Mouse (Mus musculus) regulatory T cell (primary cell): ENCODE results near the gene 1700013G24Rik.

Source experiments
- in situ Hi-C: fragments of 300-600 bp; cut with MboI, MseI; formaldehyde crosslinking; loops from one replicate; pipeline ENCODE4 v1.15.1; 2025; ENCODE audit warnings: high pct_unique_total_duplicates

The 1700013G24Rik gene

DNA sequence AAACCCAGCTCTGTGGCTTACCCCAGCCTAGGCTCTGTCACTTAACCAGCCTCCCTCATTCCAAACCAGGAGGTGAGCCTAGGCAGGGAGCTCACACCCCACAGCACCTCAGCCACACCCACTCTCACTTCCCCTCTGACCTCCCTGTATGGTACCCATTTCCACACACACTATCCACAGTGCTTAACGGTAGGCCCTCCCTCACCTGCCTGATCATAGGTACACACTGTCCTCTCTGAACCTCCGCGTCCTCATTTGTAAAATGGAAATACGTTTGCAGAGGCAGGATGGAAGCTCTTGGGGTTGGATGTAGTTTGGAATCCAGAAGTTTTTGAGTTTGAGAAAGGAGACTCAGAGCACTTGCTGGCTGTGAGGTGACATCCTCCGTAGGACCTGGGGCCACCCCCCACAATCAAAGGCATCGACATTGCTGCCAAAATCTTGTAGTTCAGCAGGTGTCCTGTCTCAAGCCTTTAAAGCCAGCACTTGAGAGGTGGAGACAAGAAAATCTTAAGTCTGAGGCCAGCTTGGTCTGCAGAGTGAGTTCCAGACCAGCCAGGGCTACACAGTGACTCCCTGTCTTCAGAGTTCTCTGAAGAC is 42.5 kb downstream of the 1700013G24Rik start:
- in situ Hi-C loops: no loop called here

DNA sequence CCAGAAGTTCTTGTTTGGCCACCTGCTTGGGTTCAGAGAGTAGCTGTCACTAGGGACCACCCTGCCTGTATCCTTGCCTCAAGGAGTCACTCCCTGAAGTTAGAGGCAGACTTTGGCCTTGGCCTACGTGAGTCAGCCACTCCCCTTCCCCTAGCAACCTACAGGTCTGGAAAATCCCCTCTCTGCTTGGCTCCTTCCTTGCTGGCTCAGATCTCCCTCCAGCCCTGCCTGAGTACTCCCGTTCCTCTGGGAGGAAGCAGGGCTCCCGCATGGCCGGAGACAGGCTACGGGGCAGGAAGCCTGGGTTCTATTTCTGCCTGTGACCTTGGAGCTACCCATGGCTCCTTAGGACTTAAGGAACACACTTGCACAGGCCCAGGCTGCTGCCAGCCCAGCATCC is 44.3 kb downstream of the 1700013G24Rik start:
- in situ Hi-C loops: no loop called here

- in situ Hi-C loops: no loop called here
Observed at GRCm38 (mm10) chr4:137497892-137498722, 45.0 kb downstream of the 1700013G24Rik start.

DNA sequence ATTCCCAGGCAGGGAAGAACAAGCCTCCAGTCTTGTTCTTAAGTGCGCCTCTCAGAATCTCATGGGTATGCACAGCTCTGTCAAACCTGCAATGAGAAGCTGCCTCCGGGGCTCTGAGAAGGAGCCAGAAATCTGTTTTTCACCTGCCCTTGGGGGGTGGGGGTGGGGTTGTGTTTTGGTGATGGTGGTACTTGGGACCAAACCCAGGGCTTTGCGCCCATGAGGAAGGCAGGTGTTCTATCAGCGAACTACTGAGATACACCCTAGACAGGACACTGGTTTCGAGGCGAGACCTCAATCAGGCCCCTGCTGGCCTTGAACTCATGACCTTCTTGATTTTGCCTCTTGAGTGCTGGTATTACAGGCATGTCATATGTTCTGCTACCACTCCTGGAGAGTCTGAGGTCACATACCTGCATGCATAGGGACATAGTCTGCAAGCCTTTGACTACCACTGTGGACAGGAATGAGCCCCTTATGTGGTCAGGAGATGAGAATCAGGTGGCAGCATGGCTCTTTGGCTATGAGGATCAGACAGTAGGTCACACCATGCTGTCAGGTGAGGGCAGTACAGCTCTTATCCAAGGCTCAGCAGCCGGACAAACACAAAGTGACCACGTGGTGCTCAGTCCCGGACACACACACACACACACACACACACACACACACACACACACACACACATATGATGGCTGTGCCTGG is 45.9 kb downstream of the 1700013G24Rik start:
- in situ Hi-C loops: no loop called here

GRCm38 (mm10) chr4:137500149-137500548 is 47.1 kb downstream of the 1700013G24Rik start:
- in situ Hi-C loops: no loop called here

DNA sequence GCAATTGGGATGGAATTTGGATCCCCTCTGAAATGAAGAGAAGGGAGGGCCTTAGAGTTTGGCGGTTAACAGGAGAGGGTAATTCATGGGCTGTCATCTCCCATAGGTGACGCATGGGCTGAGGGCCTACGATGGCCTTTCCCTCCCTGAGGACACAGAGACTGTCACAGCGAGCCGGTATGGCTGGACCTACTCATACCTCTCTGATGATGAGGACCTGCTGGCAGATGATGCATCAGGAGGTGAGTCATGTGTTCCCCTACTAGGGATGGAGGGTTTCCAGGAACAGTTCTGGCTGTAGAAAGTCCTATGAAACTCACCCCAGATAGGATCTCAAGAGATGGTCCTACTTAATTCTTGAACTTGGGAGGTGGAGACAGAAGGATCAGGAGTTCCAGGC is 47.9 kb downstream of the 1700013G24Rik start:
- in situ Hi-C loops: no loop called here

GRCm38 (mm10) chr4:137502183-137502582 is 49.1 kb downstream of the 1700013G24Rik start:
- in situ Hi-C loops: no loop called here

- in situ Hi-C loops: no loop called here
Observed at GRCm38 (mm10) chr4:137502801-137503200, 49.7 kb downstream of the 1700013G24Rik start.

DNA sequence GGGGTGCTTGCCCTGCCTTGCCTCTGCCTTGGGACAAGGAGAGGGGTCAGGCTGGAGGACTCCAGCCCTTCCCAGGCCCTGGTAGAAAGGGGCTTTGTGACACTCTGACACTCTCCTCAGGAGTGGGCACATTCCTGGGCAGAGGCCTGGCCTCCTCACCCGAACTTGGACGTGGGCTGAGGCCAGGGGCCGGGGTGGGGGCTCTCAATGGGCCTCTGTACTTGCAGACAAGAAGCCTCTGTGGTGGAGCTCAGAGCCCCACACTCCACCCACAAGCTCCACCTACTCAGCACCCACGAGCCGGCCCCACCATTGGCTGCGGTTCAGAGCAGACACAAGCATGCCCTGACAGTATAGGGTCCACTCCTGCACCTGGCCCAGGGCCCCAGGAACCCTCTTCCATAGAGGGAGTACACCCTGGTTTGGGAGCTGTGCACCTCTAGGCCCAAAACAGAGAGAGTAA is 50.5 kb downstream of the 1700013G24Rik start:
- in situ Hi-C loops: no loop called here
